Mouse (Mus musculus): ENCODE data around the gene Apol8. TPM values are rescaled to one million over a fixed set of nuclear protein-coding genes. Genes with fewer than 3 reads are reported as not detected.

Apol8 gene
- polyA plus RNA-seq, 1 experiment from 2014 or later, result 0.45 TPM

DNA sequence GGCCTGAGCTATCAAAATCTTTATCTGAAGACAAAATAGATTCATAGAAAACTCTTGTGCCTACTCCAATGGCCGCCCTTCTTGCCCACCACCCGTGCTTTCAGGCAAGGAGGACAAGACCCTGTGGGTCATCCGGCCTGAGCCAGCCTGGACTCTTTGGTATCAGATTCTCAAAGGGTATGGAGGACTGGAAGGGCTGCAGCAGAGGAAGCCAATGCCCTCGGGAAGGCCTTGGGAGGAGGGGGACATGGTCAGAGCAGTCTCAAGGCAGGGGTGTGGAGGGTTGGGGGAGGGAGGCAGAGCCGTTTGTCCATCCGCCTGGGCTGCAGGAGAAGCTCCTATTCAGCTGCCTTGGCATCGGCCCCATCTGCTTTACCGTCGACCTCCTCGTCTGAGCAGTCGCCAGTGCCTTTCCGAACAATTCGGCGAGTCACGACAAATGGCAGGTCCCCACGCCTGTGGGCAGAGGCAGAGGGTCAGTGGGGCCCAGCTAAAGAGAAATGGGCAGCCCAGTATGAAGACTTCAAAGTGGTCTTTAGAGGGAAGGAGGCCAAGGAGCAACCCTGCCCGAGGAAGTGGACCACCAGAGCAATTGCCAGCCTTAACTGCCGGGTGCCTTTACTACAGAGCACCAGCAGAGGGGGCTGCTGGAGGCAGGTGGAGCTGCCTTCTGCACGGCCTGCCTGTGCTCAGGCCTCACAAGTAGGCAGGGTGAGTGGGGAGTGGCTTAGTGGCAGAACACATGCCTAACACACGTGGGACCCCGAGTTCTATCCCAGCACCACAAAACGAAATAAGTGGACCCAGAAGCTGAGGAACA, 5.0 kb upstream of the Apol8 start:
- Histone ChIP-seq H3K27me3 (no peaks in the 10 kb centered on the region), H3K4me1 (no peaks in the 10 kb centered on the region), H3K9me3 (replicated peaks) (no peaks in the 10 kb centered on the region), H3K4me2 (no peak overlapping the region), H3K27ac (no peak overlapping the region), H3K9ac (no peak overlapping the region), H3K36me3 (peaks cover 78% of the 10 kb centered on the region), H3K4me3 (replicated peaks) (no peak overlapping the region)
- ATAC-seq (replicated peaks; ENCODE audit: low FRiP score), result 0 out of 2 replicates have a peak, but pooled peaks have one; percentile 33
- WGBS, result 68% methylated on average over 22 of the region's 22 CpGs

DNA sequence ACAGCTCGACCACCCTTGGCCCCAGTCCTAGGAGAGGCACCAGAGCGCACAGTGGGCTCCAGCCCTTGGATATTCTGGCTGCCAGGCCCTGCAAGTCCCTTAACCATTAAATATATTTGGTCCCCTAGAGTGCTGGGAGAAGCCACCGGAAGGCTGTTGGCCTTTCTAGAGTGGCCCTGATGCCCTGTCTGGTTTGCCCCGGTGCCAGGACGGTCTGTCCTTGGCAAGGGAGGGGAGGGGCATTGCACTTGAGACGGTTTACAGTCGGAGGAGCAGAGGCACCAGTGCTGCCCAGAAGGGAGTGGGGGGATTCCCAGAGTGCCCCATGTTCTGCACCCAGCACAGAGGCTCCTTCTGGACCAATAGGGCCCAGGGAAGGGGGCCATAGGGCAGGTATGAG, 4.3 kb upstream of the Apol8 start:
- 92% methylated on average over 7 of the region's 7 CpGs for WGBS
- Histone ChIP-seq H3K4me1 (no peaks in the 10 kb centered on the region), H3K27me3 (no peaks in the 10 kb centered on the region), H3K9me3 (replicated peaks) (no peaks in the 10 kb centered on the region), H3K9ac (no peak overlapping the region), H3K4me2 (no peak overlapping the region), H3K27ac (no peak overlapping the region), H3K4me3 (replicated peaks) (no peak overlapping the region), H3K36me3 (peaks cover 71% of the 10 kb centered on the region)
- ATAC-seq (replicated peaks; ENCODE audit: low FRiP score), result no peak

DNA sequence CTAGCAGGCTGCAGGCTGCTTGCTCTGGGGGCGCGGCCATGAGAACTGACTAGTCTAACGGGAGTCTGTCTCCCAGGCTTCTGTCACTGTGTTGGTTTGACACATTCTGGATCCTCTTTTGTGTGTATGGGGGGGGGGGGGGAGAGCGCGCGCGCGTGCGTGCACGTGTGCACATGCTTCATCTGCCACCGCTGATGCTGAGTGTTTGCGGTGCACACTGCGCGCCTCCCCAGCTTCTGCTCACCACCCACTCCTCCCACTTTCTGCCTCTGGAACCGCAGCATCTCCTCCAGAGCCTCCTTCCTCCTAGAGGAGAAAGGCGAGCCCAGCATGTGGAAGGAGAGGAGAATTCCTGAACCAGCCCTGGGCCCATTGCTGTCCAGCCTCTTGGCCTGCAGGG, 3.2 kb upstream of the Apol8 start:
- H3K27ac ChIP-seq, result no peak overlapping the region
- H3K9ac ChIP-seq, result no peak overlapping the region
- H3K36me3 ChIP-seq, result peaks cover 60% of the 10 kb centered on the region
- H3K9me3 ChIP-seq (replicated peaks), result no peaks in the 10 kb centered on the region
- H3K4me1 ChIP-seq, result no peaks in the 10 kb centered on the region
- H3K4me3 ChIP-seq (replicated peaks), result no peak overlapping the region
- ATAC-seq (replicated peaks; ENCODE audit: low FRiP score), result no peak
- H3K27me3 ChIP-seq, result no peaks in the 10 kb centered on the region
- no peak overlapping the region for H3K4me2 ChIP-seq
- 93% methylated on average over 16 of the region's 16 CpGs for WGBS

- peaks cover 37% of the 10 kb centered on the region for H3K36me3 ChIP-seq
- H3K27ac ChIP-seq, result no peak overlapping the region
- no peaks in the 10 kb centered on the region for H3K4me1 ChIP-seq
- ATAC-seq (replicated peaks; ENCODE audit: low FRiP score), result no peak
- no peaks in the 10 kb centered on the region for H3K27me3 ChIP-seq
- H3K4me2 ChIP-seq, result no peak overlapping the region
- no peaks in the 10 kb centered on the region for H3K9me3 ChIP-seq (replicated peaks)
- no peak overlapping the region for H3K9ac ChIP-seq
- WGBS, result 71% methylated on average over 4 of the region's 4 CpGs
- H3K4me3 ChIP-seq (replicated peaks), result no peak overlapping the region
These were observed 903 bp upstream of the Apol8 start for GRCm38 (mm10) chr15:77757586-77758226.

DNA sequence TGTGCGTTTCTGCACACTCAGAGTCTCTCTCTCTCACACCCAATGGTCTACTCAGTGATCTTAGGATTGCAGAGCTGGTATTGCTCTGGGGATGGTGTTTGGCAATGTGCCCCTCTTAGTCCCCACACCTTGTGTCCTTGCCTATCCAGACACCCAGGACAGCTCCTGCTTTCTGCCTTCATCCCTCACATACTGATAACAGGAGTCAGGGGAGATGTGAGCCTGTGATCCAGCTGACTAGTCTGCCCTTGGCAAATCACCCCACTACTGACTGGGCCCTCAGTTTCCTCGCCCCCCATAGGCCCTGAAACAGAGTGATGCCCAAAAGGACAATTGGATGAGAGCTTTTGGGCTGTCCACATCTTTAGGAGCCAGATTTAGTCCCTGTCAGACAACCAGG, 722 bp downstream of the Apol8 start:
- Histone ChIP-seq H3K36me3 (peaks cover 21% of the 10 kb centered on the region), H3K27ac (no peak overlapping the region), H3K9me3 (replicated peaks) (no peaks in the 10 kb centered on the region), H3K9ac (no peak overlapping the region), H3K4me1 (no peaks in the 10 kb centered on the region), H3K27me3 (no peaks in the 10 kb centered on the region), H3K4me3 (replicated peaks) (no peak overlapping the region), H3K4me2 (no peak overlapping the region)
- WGBS, result 71% methylated on average over 2 of the region's 2 CpGs
- ATAC-seq (replicated peaks; ENCODE audit: low FRiP score), result no peak

DNA sequence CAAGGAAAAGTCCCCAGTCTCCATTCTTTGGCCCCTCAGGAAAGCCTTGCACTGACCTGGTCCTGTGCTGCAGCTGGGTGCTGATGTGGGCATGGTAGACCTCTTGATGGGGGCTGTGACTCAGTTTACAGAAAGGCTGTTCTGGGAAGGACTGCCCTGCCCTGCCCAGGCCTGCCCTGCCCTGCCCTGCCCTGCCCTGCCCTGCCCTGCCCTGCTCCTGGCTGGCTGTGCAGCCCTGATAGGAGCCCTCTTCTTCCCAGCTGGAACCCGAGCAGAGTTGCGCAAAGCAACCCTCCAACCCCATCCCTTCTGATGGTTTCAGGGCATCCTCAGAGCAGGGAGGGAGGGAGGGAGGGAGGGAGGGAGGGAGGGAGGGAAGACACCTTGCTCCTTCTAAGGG, 1.7 kb downstream of the Apol8 start:
- Histone ChIP-seq H3K36me3 (peaks cover 11% of the 10 kb centered on the region), H3K4me1 (no peaks in the 10 kb centered on the region), H3K4me3 (replicated peaks) (no peak overlapping the region), H3K27me3 (no peaks in the 10 kb centered on the region), H3K9ac (no peak overlapping the region), H3K27ac (no peak overlapping the region), H3K9me3 (replicated peaks) (no peaks in the 10 kb centered on the region), H3K4me2 (no peak overlapping the region)
- 60% methylated on average over 2 of the region's 2 CpGs for WGBS
- peak; percentile 85 for ATAC-seq (replicated peaks; ENCODE audit: low FRiP score)

DNA sequence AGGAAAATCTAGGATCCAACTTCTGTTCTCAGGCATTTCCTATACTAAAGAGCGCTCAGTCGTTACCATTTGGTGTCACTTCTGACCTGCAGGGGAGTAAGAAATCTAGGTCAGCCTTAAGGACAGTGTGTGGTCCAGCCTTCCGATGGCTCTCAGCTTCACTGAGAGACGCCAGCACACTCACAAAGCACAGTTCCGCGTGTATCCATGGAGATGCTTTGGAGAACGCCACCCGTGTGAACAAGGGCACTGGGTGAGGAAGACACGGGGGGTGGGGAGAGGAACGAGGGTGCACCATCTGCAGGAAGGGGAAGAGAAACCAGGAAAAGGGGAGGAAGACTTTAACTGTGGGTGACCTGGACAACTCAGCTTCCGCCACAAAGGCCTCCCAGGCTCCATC, 4.4 kb downstream of the Apol8 start:
- H3K4me1 ChIP-seq, result no peaks in the 10 kb centered on the region
- H3K9me3 ChIP-seq (replicated peaks), result no peaks in the 10 kb centered on the region
- H3K4me3 ChIP-seq (replicated peaks), result no peak overlapping the region
- H3K27ac ChIP-seq, result no peak overlapping the region
- ATAC-seq (replicated peaks; ENCODE audit: low FRiP score), result no peak
- H3K36me3 ChIP-seq, result no peaks in the 10 kb centered on the region
- WGBS, result 44% methylated on average over 11 of the region's 11 CpGs
- no peak overlapping the region for H3K4me2 ChIP-seq
- no peak overlapping the region for H3K9ac ChIP-seq
- H3K27me3 ChIP-seq, result no peaks in the 10 kb centered on the region

GRCm38 (mm10) chr15:77750461-77750860, 6.3 kb downstream of the Apol8 start:
- no peaks in the 10 kb centered on the region for H3K27me3 ChIP-seq
- 21% methylated on average over 1 of the region's 1 CpGs for WGBS
- no peak overlapping the region for H3K4me2 ChIP-seq
- H3K36me3 ChIP-seq, result no peaks in the 10 kb centered on the region
- no peak overlapping the region for H3K27ac ChIP-seq
- no peak overlapping the region for H3K4me3 ChIP-seq (replicated peaks)
- H3K4me1 ChIP-seq, result no peaks in the 10 kb centered on the region
- no peak overlapping the region for H3K9ac ChIP-seq
- H3K9me3 ChIP-seq (replicated peaks), result no peaks in the 10 kb centered on the region
- no peak for ATAC-seq (replicated peaks; ENCODE audit: low FRiP score)

GRCm38 (mm10) chr15:77749717-77750116, 7.1 kb downstream of the Apol8 start:
- no peak overlapping the region for H3K9ac ChIP-seq
- H3K4me1 ChIP-seq, result no peaks in the 10 kb centered on the region
- no peak overlapping the region for H3K27ac ChIP-seq
- H3K4me3 ChIP-seq (replicated peaks), result no peak overlapping the region
- 90% methylated on average over 10 of the region's 10 CpGs for WGBS
- H3K4me2 ChIP-seq, result no peak overlapping the region
- H3K9me3 ChIP-seq (replicated peaks), result no peaks in the 10 kb centered on the region
- no peaks in the 10 kb centered on the region for H3K36me3 ChIP-seq
- ATAC-seq (replicated peaks; ENCODE audit: low FRiP score), result no peak
- no peaks in the 10 kb centered on the region for H3K27me3 ChIP-seq

- no peaks in the 10 kb centered on the region for H3K4me1 ChIP-seq
- WGBS, result 81% methylated on average over 3 of the region's 3 CpGs
These were observed 8.4 kb downstream of the Apol8 start for GRCm38 (mm10) chr15:77748414-77748813.

GRCm38 (mm10) chr15:77746326-77746725, 10.5 kb downstream of the Apol8 start:
- Histone ChIP-seq H3K4me2 (no peak overlapping the region), H3K4me3 (replicated peaks) (no peak overlapping the region), H3K27ac (no peak overlapping the region), H3K4me1 (no peaks in the 10 kb centered on the region), H3K9me3 (replicated peaks) (no peaks in the 10 kb centered on the region), H3K9ac (no peak overlapping the region), H3K36me3 (no peaks in the 10 kb centered on the region), H3K27me3 (no peaks in the 10 kb centered on the region)
- no peak for ATAC-seq (replicated peaks; ENCODE audit: low FRiP score)
- 90% methylated on average over 1 of the region's 1 CpGs for WGBS

More at GRCm38 (mm10) chr15:77748414-77748813, 8.4 kb downstream of the Apol8 start:
- no peaks in the 10 kb centered on the region for H3K9me3 ChIP-seq (replicated peaks)
- no peak for ATAC-seq (replicated peaks; ENCODE audit: low FRiP score)
- H3K4me2 ChIP-seq, result no peak overlapping the region
- no peak overlapping the region for H3K27ac ChIP-seq
- H3K4me3 ChIP-seq (replicated peaks), result no peak overlapping the region
- H3K27me3 ChIP-seq, result no peaks in the 10 kb centered on the region
- H3K36me3 ChIP-seq, result no peaks in the 10 kb centered on the region
- no peak overlapping the region for H3K9ac ChIP-seq

DNA sequence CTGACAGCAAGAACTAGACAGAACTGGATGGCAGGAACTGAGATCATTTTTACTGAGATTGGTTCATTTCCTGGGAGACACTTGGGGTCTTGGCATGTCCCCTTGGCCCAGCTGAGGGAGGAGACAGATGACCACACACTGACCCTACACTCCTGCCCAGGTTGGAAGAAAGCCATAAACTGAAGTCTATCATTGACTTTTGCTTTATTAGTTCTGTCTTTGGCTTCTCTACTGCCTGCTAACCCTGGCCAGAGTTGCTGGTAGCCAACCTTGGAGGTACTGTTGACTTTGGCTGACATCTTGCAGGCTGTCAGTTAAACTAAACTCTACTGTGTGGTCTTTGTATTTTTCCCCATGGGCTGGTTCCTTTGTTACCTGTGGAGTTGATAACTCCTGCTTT, 11.7 kb downstream of the Apol8 start:
- Histone ChIP-seq H3K4me2 (no peak overlapping the region), H3K27me3 (no peaks in the 10 kb centered on the region), H3K36me3 (no peaks in the 10 kb centered on the region), H3K9me3 (replicated peaks) (no peaks in the 10 kb centered on the region), H3K27ac (no peak overlapping the region), H3K4me1 (no peaks in the 10 kb centered on the region), H3K4me3 (replicated peaks) (no peak overlapping the region), H3K9ac (no peak overlapping the region)
- ATAC-seq (replicated peaks; ENCODE audit: low FRiP score), result no peak
